Mouse (Mus musculus): ENCODE measurements around the gene Plac8.

Plac8 gene

GRCm38 (mm10) chr5:100526164-100526563, 45.9 kb downstream of the Plac8 start:
- no peak for DNase-seq (ENCODE audit: low read depth)

GRCm38 (mm10) chr5:100525620-100526019, 46.4 kb downstream of the Plac8 start:
- no peak for DNase-seq (ENCODE audit: low read depth)

- DNase-seq (ENCODE audit: low read depth): no peak
Measured at GRCm38 (mm10) chr5:100524921-100525320, 47.1 kb downstream of the Plac8 start.

- no peak for DNase-seq (ENCODE audit: low read depth)
Measured at GRCm38 (mm10) chr5:100523331-100523730, 48.7 kb downstream of the Plac8 start.

GRCm38 (mm10) chr5:100520223-100520622, 51.8 kb downstream of the Plac8 start:
- no peak for DNase-seq (ENCODE audit: low read depth)

GRCm38 (mm10) chr5:100519027-100519411, 53.0 kb downstream of the Plac8 start:
- DNase-seq (ENCODE audit: low read depth): no peak

- DNase-seq (ENCODE audit: low read depth): peak; percentile 99
Measured at GRCm38 (mm10) chr5:100518049-100519026, 53.7 kb downstream of the Plac8 start, which contains the start of gene Cops4. Cops4 (plus strand) TSS chr5:100518309.

- no peak for DNase-seq (ENCODE audit: low read depth)
Measured at GRCm38 (mm10) chr5:100512576-100512975, 59.5 kb downstream of the Plac8 start.

- DNase-seq (ENCODE audit: low read depth): no peak
Measured at GRCm38 (mm10) chr5:100509247-100509646, 62.8 kb downstream of the Plac8 start.

All from c-Kit-positive CD71-positive TER-119-negative erythroid progenitor cells, embryonic 14.5 days (primary cell).